Mouse (Mus musculus) heart, postnatal 10 days (tissue): ENCODE results near the gene Cpne1. TPM values are rescaled to one million over a fixed set of nuclear protein-coding genes. Genes with fewer than 3 reads are reported as not detected.
"Not testable (repeated sequence)": the region's sequence is repeated elsewhere in the genome, so short reads cannot be mapped to it uniquely, and the experiment has no call there.

Source experiments
- DNase-seq, 2 experiments: peaks; one replicate each; pipeline ENCODE4 v3.0.0; 2021
- intact Hi-C: fragments of 180-260 bp; cut with DNase I; formaldehyde crosslinking; loops from one replicate; pipeline ENCODE4 v1.15.1; 2025
- total RNA-seq, 2 experiments: library from RNA; stranded (reverse); gene quantifications; 2 replicates each; pipeline ENCODE4 v1.2.3; 2021

Gene Cpne1
- total RNA-seq = 10 to 100 TPM; 23.0 to 23.3 TPM

- peak; percentile 94 to 96 for DNase-seq
- intact Hi-C loops = loop anchor here (2.0 kb wide), 1 partner anchor 47 kb away; the partner anchor contains the start of gene Spag4
Observed at GRCm38 (mm10) chr2:156111358-156112079, at the start of gene Cpne1, which contains the start of gene Rbm12. Gene Cpne1 (minus strand): TSS chr2:156111965. Gene Rbm12 (minus strand): TSS chr2:156111978.

- intact Hi-C loops = no loop called here
- DNase-seq = no peak
Observed at GRCm38 (mm10) chr2:156151538-156151937, 39.8 kb upstream of the Cpne1 start.

GRCm38 (mm10) chr2:156147316-156147915 is 35.7 kb upstream of the Cpne1 start:
- intact Hi-C loops = loop anchor here (2.0 kb wide), 1 partner anchor 17 kb away; no protein-coding TSS in a partner anchor

GRCm38 (mm10) chr2:156146272-156146989 is 34.7 kb upstream of the Cpne1 start:
- intact Hi-C loops = loop anchor here (2.0 kb wide), 1 partner anchor 18 kb away; no protein-coding TSS in a partner anchor
- no peak for DNase-seq

More at GRCm38 (mm10) chr2:156147316-156147915, 35.7 kb upstream of the Cpne1 start:
- no peak for DNase-seq

GRCm38 (mm10) chr2:156145486-156146130 is 33.8 kb upstream of the Cpne1 start:
- DNase-seq = no peak
- intact Hi-C loops = loop anchor here (2.0 kb wide), 1 partner anchor 19 kb away; no protein-coding TSS in a partner anchor

- peak; percentile 94 to 96 for DNase-seq
- intact Hi-C loops = loop anchor here (2.0 kb wide), 1 partner anchor 181 kb away; no protein-coding TSS in a partner anchor
Observed at GRCm38 (mm10) chr2:156143953-156144724, 32.4 kb upstream of the Cpne1 start, which contains the start of the genes Romo1 and Nfs1. Gene Romo1 (plus strand): TSS chr2:156144039. Gene Nfs1 (minus strand): TSS chr2:156144186.

- no peak for DNase-seq
- intact Hi-C loops = loop anchor here (2.0 kb wide), 1 partner anchor 181 kb away; no protein-coding TSS in a partner anchor
Observed at GRCm38 (mm10) chr2:156143367-156143766, 31.6 kb upstream of the Cpne1 start.

GRCm38 (mm10) chr2:156142820-156143219 is 31.1 kb upstream of the Cpne1 start:
- no peak for DNase-seq
- intact Hi-C loops = loop anchor here (2.0 kb wide), 1 partner anchor 180 kb away; no protein-coding TSS in a partner anchor

- DNase-seq = no peak
- intact Hi-C loops = no loop called here
Observed at GRCm38 (mm10) chr2:156135695-156136094, 23.9 kb upstream of the Cpne1 start.

GRCm38 (mm10) chr2:156134161-156134560 is 22.4 kb upstream of the Cpne1 start:
- intact Hi-C loops = no loop called here

GRCm38 (mm10) chr2:156126992-156127391 is 15.2 kb upstream of the Cpne1 start, which contains the start of gene Gm28036:
Gene Gm28036 (minus strand): TSS chr2:156127092.
- intact Hi-C loops = no loop called here
- no peak for DNase-seq

More at GRCm38 (mm10) chr2:156134161-156134560, 22.4 kb upstream of the Cpne1 start:
- DNase-seq = no peak

GRCm38 (mm10) chr2:156123731-156124130 is 12.0 kb upstream of the Cpne1 start:
- DNase-seq = no peak
- intact Hi-C loops = no loop called here

GRCm38 (mm10) chr2:156119566-156119965 is 7.8 kb upstream of the Cpne1 start:
- no peak for DNase-seq

GRCm38 (mm10) chr2:156112080-156112423 is 287 bp upstream of the Cpne1 start:
- intact Hi-C loops, DNase-seq: not testable (repeated sequence)

More at GRCm38 (mm10) chr2:156119566-156119965, 7.8 kb upstream of the Cpne1 start:
- intact Hi-C loops = no loop called here

GRCm38 (mm10) chr2:156110627-156111357 is 973 bp downstream of the Cpne1 start:
- DNase-seq = peak; percentile 8 to 25
- intact Hi-C loops = loop anchor here (2.0 kb wide), 1 partner anchor 46 kb away; the partner anchor contains the start of gene Spag4

GRCm38 (mm10) chr2:156091926-156092325 is 19.8 kb downstream of the Cpne1 start:
- no peak for DNase-seq
- intact Hi-C loops = no loop called here

GRCm38 (mm10) chr2:156089799-156090198 is 22.0 kb downstream of the Cpne1 start:
- intact Hi-C loops = no loop called here
- DNase-seq = no peak

- DNase-seq = no peak
- intact Hi-C loops = no loop called here
Observed at GRCm38 (mm10) chr2:156087391-156088110, 24.2 kb downstream of the Cpne1 start.
